Mouse (Mus musculus) small intestine, adult 2 months (tissue): ENCODE measurements around the gene Hist1h3g.

Source experiments
- CTCF ChIP-seq: fragments of 200-500 bp; IDR thresholded peaks from 2 replicates; pipeline ENCODE4 v1.5.1; 2012; ENCODE audit warnings: low read depth, mild to moderate bottlenecking, control low read depth, inconsistent platforms, low read length, moderate library complexity, mixed read lengths; ENCODE audit not compliant: insufficient replicate concordance, insufficient read length; ENCODE audit errors: extremely low read depth
- POLR2A ChIP-seq: fragments of 200-500 bp; IDR thresholded peaks from 2 replicates; pipeline ENCODE4 v1.6.1; 2012; ENCODE audit warnings: low read depth, mild to moderate bottlenecking, control low read depth, inconsistent platforms, low read length, moderate library complexity

DNA sequence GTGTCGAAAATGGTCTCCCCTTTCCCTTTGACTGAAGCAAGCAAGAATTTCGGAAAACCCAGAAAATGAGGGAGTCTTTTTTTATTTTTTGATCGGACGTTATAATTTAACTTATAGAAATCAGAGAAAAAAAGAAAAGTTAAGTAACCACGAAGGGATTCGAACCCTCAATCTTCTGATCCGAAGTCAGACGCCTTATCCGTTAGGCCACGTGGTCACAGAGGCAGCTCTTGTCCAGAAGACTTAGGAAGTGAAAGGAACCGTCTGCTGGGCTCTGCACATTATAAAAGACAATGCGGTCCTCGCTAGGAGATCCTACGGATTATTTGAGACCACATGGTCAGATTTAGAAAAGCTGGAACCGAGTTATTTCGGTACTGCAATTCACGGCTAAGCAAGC lies 8.9 kb upstream of the Hist1h3g start:
- no peak for TF ChIP-seq CTCF
- TF ChIP-seq POLR2A: no peak
